Mouse (Mus musculus) cortical plate, adult 2 months (tissue): ENCODE measurements around the gene Zfyve9.

Source experiments
- CTCF ChIP-seq: fragments of 200-500 bp; IDR thresholded peaks from 2 replicates; pipeline ENCODE4 v1.5.1; 2011; ENCODE audit warnings: mild to moderate bottlenecking, control low read depth, low read length; ENCODE audit not compliant: insufficient read depth; ENCODE audit errors: extremely low read depth
- POLR2A ChIP-seq: fragments of 200-500 bp; IDR thresholded peaks from 2 replicates; pipeline ENCODE4 v1.6.1; 2011; ENCODE audit warnings: mild to moderate bottlenecking, low read length, control low read depth; ENCODE audit not compliant: insufficient read depth; ENCODE audit errors: extremely low read depth

DNA sequence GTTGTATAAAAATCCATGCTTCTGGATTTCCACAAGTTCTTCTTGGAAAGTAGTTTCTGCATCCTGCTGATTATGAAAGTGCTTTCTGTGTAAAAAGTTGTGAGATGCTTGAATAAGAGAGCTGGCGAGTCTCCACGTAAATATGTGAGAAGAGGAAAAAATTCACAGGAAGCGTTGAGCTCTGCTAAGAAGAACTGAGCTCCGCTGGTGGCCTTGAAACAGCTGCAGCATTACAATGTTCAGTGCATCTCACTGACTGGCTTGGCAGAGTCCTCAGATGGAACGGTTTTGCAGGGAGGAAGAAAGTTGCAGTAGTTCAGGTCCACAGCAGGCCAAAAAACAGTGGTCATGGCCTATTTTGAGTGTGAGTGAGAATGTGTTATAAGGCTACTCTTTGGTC lies 72.4 kb downstream of the Zfyve9 start:
- TF ChIP-seq POLR2A (no peak), CTCF (no peak)
